Mouse (Mus musculus): Measurements from ENCODE around the gene Dnajc3. TPM values are rescaled to one million over a fixed set of nuclear protein-coding genes. Genes with fewer than 3 reads are reported as not detected.
"Not testable (repeated sequence)": the region's sequence is repeated elsewhere in the genome, so short reads cannot be mapped to it uniquely, and the experiment has no call there.

Dnajc3 gene
- total and polyA plus RNA-seq, 3 experiments, result 12.3 to 65.2 (median 62.2) TPM

DNA sequence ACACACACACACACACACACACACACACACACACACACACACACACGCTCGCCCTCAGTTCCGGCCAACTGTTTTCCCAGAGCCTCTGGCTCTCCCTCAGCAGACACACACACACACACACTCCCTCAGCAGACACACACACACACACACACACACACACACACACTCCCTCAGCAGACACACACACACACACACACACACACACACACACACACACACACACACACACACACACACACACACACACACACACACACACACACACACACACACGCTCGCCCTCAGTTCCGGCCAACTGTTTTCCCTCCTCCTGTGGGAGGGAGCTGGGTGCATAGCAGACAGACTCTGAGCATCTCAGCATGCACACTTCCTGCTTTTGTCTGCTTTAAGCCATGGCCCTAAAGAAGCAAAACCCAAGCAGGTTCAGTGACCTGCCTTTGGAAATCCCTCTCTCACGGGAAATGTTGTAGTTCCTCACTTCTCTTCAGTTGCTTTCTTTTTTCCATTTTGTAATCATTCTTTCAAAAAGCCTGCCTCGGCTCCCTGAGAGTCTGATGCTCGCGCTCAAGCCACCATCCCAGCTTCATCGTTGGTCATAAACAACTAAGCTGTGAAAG is 44.8 kb downstream of the Dnajc3 start:
- not testable (repeated sequence) for DNase-seq

DNA sequence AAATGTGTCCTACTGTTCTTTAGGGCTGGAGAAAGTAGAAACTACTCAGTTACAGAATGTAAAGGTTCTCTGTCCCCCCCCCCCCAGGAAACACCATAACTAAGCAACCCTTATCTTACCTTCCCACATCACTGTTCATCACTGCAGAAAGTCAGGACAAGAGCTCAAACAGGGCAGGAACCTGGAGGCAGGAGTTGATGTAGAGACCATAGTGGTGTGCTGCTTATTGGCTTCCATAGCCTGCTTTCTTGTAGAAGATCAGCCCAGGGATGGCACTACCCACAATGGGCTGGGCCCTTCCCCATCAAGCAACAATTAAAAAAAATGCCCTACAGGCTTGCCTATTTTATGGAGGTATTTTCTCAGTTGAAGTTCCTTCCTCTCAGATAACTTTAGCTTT is 45.6 kb downstream of the Dnajc3 start:
- DNase-seq, result no peak

DNA sequence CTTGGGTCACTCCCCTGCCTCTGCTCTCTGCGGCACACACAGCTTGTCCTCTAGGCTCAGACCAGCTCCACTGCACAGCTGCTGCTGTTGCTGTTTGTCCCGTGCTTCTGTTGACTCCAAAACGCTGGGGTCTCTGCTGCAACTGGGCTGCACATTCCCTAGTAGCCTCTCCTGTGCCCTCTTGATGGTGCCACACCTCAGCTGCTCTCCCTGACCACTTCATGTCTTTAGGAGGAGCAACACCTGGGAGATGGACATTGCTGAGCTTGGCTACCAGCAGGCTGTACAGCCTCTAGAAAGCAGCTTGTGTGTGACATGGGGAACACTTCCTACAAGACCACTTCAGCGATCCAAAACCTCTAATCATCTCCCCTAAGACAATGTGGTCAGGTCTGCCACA is 46.4 kb downstream of the Dnajc3 start:
- DNase-seq, result no peak

DNA sequence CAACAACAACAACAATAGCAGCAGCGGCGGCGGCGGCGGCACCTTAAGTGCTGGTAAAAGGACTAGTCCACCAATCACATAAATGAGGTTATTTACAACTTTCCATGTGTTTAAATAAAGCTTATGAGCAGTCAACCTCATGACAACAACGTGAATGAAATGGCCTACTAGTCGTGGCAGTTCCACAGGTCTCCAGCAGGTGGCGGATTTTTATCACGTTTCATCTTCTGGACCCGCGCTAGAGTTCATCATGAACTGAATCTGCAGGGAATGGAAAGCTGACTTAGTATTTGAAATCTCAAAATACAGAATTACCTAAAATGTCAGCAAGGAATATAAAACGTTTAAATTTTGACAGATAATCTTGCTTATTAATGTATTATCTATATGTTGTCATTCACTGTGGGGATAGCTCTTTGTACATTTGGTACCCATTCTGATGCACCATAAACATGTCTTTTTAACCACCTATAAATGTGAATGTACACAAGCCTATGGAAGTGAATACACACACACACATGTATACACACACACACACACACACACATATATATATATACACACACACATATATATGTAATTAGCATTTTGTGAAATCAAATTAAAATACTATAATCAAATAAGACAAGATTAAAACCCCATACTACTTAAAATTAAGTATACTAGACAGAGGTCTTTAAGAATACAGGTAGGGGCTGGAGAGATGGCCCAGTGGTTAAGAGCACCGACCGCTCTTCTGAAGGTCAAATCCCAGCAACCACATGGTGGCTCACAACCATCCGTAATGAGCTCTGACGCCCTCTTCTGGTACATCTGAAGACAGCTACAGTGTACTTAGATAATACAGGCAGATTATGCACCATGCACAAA is 49.1 kb downstream of the Dnajc3 start:
- DNase-seq, result peak; percentile 72

DNA sequence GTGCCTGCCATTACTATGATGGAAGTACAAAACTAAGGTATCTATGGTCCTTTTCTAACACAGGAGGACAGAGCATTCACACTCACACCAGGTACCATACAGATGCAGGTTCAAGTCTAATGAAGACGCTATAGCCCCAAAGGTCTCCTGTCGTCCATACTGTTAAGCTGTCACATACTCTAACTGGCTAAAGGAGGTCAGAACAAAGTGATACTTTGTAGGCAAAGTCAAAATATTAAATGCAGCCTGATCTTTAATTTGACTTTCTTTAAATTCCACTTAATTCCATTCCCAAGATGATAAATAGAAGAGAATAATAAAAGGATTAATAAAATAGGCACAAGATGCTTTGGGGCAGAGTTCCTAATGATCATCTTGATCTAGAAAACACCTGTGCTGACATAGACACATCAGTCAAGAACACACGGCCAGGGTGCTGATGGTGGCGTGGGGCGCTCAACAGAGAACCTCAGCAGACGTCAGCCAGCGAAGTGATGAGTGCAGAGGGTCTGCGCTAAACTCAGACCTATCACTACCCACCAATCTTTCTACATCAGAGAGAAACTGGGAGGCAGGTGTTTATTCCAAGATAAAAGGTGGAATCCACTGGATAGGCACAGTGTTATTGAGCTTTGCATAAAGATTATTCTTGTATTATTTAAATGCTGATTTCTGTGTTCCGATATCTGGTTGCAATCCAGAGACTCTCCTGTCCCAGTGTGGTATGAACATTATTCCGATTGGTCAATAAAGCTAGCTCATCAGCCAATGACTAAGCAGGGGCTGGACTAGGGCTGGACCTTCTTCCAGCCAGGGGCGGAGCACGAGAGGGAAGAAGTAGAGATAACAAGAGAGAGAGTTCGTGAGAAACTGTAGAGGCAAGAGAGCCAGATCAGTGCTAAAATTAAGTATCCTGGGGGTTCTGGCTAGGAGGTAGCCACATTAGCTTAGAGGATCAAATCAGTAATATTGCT is 50.0 kb downstream of the Dnajc3 start:
- DNase-seq, result peak; percentile 56

DNA sequence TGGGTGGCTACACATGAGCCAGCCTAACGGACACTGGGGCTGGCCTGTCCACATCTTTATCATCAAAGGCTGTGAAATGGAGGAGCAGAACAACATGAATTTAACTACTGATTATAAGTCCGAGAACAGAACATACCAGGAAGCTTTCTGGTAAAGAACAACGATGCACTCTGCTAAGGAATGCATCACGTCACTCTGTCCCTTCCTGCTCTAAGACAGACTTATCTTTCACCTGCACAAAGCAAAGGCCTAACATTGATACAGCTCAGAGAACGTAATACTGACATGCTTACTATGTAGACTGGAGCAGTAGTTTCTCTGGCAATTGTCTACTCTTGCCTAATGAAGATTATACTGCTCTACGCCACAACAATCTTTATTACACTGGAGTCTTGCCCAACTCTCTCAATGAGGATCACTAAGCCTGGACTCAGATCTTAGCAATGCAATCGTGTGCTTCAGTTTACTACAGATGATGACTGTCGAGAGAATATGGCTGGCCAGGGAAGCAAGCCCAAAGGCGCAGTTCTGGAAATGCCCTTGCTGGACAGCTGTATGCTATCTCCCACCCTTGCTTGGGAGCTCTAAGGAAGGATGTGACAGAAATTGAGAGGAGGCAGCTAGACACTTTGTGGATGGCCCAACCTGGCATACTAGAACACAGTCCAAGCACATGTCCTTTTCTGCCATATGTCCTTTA is 57.6 kb downstream of the Dnajc3 start:
- DNase-seq, result no peak

DNA sequence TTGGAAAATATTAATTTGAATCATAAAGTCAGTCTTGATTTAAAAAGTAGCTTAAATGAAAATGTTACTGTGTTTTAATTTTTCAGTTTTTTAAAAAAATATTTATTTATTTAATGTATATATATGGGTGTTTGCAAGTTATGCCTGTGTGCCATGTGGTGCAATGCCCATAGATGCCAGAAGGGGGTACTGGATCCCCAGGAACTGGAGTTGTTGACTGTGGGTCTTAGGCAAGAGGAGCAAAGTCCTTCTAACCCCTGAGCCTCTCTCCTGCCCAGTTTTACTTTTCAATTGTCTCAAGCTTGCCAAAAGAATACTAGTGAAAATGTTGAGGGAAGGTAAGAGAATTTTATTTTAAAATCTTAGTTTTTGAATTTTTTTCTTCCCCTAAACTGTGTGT is 65.5 kb downstream of the Dnajc3 start:
- no peak for DNase-seq

DNA sequence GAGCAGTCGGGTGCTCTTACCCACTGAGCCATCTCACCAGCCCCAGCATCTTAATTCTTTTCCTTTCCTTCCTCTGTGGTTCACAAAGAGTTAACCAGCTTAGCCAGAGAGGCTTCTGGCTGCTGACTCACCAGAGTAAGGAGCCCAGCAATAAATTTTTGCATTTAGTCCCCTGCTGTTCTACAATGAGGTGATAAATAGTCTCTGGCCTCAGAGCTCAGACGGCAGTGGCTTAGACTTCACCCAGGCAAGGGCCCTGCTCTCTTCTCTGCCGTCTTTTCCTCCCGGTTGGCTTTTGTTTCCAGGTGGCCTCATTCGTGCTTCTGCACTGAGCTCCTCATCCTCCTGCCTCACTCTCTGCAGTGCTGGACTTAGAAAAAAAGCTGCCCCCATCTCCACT is 68.1 kb downstream of the Dnajc3 start:
- peak; percentile 31 for DNase-seq

DNA sequence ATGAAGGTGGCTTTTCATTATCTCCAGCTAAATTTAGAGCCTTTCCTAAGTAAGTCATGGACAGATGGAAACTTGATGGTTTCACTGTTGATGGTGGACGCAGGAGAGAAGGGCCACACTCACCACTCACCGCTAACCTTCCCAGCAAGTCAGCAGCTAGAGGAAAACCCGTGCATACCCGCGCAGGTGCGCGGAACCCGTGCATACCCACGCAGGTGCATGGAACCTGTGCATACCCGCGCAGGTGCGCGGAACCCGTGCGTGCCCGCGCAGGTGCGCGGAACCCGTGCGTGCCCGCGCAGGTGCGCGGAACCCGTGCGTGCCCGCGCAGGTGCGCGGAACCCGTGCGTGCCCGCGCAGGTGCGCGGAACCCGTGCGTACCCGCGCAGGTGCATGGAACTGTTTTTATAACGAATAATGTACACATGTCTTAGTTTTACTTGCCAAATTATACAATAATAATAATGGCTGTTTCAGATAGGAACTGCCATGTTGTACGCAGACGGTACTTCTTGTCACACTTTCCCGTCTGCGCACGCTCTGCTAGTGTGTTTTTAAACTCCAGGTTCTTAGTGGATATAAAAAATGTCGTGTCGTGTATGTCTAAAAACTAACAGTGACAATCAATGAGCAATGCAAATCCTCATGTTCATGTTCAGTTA is 68.8 kb downstream of the Dnajc3 start:
- DNase-seq, result no peak

DNA sequence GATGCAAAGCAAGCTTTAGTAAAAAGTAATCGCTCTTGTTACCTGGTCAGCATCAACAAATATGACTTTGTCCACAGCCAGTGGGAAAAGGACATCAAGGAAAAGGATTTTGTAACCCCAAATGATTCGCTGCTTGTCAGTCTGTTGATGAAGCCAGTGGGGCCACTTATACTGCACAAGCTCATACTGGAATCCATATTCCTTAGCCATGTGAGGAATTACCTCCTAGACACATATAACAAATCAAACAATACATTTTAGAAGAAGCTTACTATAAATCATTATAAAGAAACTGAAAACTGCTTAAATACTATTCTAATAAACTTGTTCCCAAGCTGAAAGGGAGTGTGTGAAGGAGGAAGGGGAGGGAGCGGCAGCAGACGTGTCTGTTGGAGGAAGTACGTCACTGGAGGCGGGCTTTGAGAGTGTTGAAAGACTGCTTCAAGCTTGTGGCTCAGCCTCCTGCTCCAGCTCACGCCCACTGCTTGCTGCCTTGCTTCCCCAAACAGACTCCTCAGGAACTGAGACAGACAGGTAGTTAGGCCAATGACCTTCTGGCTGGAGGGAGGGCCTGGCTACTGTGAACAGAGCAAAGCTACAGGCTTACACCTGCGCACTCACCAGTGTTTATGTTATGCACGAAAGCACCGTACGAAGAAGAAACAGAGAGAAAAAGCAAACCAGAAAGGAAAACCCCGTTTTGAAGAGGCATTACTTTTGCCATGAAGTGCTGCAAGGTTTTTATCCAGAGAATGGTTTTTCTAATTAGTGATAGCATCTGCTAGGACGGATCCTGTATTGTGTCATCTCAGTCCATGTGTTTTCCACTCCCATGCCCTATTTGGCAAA is 69.6 kb downstream of the Dnajc3 start:
- peak; percentile 97 for DNase-seq

DNA sequence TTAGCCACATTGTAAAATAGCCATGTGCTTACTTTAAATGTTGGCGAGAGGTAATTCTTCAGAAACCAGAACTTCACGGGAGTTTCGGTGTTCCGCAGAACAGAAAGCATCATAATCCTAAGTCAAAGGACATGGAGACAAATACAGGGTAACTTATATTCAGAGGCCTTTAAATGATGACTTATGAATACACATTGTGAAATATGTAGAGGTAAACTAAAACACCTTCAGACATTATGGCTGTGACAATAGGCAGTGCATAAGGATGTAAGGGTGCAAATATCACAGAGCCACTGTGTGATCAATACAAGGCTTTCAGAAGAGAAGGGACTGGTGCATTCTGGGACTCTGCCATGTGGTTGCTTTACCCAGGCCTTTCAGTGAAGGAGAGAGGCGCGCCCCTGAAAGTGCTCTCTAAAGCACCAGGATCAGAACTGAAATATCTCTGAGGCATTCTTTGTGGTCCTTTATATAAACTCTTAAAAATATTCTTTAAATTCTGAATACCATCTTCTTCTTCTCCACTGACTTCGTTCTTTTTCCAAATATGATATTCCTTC is 70.3 kb downstream of the Dnajc3 start:
- no peak for DNase-seq

DNA sequence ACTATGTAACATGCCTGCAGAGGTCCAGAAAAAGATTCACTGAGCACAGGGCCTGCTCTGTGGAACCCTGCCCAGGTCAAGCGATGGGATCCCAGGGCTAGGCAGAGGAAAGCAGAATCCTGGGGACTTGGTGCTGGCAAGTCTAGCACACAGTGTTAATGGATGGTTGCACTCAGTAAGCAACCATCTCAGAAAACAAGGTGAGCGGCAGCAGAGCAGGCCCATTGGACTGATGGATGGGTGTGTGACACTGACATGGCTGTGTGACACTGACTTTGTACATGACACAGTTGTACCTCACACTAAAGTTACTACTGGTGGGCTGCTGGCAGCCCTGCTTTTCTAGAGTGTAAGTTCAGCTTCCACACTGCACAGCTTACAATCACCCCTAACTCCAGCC is 71.8 kb downstream of the Dnajc3 start:
- DNase-seq, result no peak

DNA sequence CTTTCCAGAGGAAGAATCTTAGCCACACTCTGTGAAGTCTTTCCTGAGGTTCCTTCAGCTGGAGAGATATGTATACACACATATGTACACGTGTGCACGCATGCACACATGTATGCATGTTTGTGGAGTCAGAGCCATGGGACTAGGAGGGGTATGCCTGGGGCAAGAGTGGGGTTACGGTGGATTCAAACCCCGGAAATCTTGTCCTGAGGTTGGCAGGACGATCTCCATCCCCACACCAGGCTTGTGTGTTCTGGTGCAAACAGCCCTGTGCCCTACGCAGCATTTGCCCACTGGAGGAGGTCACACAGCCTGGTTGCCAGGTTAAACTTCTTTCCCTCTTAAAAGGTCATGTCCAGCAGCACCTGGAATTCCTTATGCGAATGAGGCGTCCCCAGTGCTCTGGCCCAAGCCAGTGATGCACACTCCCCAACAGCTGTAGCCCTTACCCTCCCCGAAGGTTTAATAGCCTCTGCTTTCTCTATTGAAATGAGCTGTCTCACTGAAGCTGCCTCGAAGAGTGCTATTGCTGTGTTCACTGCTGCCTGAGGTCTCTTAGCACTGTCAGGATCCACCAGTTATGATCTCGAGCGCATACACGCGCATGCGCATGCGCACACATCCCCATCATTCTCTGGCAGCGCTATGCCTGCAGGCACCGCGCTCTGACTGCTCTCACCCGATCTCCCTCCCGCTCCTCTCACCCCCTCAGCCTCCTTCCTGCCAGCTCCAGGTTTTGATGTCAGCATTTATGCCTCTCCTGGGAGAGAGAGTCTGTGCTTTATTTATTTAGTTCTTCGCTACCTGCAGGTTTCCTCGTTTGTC is 75.0 kb downstream of the Dnajc3 start:
- peak; percentile 45 for DNase-seq

DNA sequence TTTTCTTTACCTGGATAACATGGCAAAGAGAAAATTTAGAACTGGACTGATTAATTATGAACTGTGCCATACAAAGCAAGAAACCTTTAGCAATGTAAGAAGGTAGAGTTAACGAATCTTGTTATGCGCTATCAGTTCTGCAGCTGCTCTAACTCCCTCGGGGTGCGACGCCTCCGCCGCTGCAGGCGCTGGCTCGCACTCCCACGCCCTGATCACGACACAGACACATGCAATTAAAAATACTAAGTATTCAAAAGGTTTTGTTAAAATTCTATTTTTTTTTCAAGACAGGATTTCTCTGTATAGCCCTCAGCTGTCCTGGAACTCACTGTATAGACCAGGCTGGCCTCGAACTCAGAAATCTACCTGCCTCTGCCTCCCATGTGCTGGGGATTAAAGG is 75.8 kb downstream of the Dnajc3 start:
- DNase-seq, result no peak

DNA sequence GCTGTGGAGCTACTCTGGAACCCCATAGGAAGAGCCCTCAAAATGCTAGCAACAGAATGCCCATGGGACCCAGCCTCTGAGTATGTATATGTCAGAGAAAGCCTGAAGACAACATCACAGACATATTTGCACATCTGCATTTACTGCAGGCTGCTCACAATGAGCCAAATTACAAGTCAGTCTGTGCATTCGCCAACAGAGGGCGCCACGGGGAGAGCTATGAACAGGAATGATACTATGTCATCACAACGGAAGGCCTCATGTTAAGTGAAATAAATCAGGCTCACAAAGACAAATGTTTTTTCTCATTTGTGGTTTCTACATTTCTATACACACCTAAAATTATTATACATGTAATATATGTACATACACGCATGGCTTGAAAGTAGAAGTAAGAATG is 88.1 kb downstream of the Dnajc3 start:
- no peak for DNase-seq

DNA sequence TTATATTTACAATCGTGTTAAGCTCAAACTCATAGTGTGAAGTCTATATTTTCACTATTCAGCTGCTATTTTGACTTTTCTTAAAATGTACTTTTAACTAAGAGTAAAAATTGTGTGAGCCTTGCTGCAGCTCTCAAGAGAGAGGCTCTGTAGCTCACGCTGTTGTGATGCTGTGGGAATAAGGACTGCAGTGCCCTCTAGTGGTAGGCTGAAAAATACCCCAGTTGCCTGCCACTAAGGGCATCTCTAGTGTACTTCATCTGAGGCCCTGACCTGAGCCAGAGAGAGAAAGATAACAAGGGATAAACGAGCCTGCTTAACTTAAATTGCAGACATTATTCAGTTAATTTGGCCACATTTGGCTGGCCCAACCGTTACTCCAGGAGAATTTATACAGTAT is 89.4 kb downstream of the Dnajc3 start:
- peak; percentile 70 for DNase-seq

DNA sequence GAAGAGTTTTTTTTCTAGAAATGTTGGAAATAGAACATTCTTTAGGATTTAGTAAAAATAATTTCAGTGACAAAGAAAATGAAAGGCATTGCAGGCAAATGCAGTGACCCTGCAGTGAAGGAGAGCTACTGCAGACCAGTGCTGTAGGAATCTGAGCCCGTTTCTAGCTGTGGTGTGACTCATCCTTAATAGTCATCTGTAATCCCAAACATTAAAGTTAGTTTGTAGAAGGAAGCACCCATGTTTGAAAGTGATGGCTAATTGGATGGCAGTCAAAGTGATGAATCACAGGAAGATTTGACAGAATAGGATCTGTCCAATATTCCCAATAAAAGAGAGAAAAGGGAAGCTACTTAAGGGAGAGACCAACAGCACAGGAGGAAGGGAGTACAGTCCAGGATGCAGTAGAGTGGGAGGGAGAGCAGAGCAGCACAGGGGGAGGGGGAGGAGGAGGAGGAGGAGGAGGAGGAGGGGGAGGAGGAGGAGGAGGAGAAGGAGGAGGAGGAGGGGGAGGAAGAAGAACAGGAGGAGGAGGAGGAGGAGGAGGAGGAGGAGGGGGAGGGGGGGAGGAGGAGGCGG is 90.0 kb downstream of the Dnajc3 start:
- DNase-seq, result peak; percentile 27
